Mouse (Mus musculus) duodenum, adult 2 months (tissue): ENCODE measurements around the gene Dpep3. TPM values are rescaled to one million over a fixed set of nuclear protein-coding genes. Genes with fewer than 3 reads are reported as not detected.

Experiments used
- polyA plus RNA-seq: library from polyadenylated mRNA; depleted of rRNA; stranded (reverse); fragments of >200 nt; gene quantifications from 2 replicates; pipeline ENCODE4 v1.2.3, GENCODE M21; 2012; ENCODE audit warnings: low replicate concordance; rRNA removed

Gene Dpep3
- 0.15 and 0.34 TPM in 2 replicates for polyA plus RNA-seq

DNA sequence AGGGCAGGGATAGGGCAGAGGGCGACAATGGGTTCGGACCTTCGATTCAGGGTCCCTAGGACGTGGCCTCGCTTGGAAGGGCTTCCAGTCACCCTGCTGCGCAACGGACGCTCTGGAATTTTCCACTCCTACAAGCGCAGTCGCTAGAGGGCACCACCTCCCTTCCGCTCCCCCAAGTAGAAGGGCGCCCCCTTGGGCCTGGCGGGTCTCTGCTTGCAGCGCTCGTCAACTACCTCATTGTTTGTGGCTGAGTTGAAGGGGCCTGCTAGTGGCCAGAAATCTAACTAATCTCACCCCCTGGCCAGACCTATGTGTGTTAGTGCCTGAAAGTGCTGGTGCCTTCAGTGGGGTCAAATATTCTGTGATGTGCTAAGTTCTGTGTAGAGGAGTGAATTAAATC is at the start of gene Dpep3:
Gene Dpep3 (minus strand): TSS at position 105 of the 400 bp plus-strand sequence.

DNA sequence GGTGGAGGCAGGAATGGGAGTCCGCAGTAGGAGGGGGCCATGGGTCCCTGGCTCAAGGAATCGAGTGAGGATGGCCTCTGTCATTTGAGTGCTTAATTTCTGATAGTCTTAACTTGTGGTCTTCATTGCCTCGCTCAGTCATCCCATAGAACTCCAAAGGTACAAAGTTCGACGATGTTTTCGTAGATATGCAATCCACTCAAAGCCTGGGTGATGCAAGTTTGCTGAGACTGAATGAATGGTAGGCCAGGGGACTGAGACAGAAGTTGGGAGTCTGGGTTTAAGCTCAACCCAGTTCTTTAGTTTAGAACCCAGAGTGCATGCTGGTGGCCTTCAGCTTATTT is 32.4 kb upstream of the Dpep3 start, which contains the start of gene Ddx28:
Gene Ddx28 (minus strand): TSS at position 240 of the 344 bp plus-strand sequence.

DNA sequence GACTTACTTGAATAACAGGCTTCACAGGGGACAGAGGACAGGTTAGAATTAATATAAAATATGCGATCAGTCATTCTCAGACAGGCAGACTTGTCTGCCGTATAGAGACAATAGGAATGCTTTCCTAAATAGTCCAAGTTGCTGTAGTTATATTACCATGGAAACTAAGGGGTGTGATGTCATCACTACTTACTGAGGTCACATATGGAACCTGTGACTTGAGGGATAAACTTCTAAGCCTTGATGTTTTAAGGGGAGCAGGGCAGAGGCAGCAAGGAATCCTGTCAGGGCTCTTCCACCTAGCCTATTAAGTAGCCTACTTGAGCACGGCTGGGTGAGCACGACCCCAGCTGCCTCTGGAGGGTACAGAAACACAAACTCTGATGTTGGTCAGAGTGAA is 26.6 kb upstream of the Dpep3 start, which contains the start of gene Dpep2nb:
Gene Dpep2nb (minus strand): TSS at position 101 of the 400 bp plus-strand sequence.

DNA sequence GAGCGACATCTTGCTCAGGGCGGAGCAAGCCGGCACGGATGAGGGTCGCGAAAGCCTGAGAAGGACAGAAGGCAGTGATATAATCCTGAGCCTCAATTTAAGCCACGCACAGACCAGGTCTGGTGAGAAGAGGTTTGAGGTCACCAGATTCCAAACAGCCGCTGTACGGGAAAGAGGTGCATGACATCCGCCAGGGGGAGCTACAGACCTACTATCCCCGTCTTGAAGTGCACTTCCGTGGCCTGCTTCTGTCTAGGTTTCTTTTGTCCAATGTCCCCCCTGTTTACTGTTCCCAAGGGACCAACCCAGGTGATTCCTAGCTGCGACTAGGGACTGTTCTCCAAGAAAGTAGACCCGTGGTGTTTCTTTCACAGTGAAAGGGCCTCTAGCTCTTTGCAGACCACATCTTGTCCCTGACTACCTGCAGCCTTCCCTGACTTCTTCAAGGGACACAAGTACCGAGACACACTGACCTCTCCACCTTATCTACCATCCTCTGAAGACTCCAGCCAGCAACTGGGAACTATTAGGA is 11.7 kb upstream of the Dpep3 start, which contains the start of gene Dus2:
Gene Dus2 (plus strand): TSS at position 482 of the 532 bp plus-strand sequence.

DNA sequence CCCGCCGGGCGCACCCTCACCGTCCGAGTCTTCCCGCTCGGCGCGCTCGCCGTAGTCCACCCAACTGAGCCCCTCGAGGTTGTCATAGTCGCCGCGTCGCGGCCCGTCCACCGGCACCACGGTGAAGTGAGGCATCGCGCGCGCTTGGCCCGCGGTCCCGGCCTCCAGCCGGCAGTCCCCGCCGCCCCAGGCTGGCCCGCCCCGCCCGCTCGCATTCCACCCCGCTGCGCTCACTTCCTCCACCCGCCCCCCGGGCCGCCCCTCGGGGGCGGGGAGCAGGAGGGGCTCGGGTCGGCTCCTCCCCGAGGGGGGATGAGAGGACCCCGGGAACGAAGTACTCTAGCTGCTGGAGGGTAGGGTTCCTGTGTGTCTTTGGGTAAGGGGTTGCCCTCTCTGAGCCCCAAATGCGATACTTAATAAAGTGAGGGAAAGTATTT is 13.3 kb downstream of the Dpep3 start, which contains the start of gene Slc12a4:
Gene Slc12a4 (minus strand): TSS at position 193 of the 437 bp plus-strand sequence.

DNA sequence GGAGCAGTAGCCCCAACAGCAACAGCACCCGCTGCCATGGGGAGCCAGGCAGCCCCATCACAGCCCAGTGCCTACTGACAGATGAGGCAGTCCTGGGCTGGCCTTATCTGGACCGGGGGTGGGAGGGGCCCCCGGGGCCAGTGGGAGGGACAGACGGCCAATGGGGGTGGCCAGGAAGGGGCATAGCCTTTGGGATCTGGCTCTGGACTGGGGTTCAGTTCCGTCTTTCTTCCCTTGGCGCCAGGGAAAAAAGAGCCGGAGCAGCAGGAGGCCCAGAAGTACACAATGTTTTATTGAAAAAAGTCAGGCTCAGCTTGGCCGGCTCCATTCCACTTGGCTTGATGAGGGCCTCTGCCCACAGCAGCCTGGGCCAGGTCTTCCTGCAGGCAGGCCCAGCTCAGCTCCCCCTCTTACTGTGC is 35.9 kb downstream of the Dpep3 start, which contains the start of gene Lcat:
Gene Lcat (minus strand): TSS at position 62 of the 419 bp plus-strand sequence.

DNA sequence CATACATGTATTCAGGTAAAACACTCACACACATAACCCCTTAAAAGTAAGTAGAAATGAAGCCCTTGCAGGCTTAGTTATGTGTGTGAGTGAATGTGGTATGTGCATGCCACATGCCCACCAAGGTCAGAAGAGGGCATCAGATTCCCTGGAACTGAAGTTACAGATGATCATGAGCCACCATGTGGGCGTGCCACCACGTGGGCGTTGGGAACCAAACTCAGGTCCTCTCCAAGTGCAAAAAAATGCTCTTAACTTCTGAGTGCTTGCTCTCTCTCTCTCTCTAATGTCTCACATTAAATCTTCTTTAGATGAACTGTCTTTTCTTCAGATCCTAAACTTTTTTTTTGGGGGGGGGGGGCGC is 40.9 kb downstream of the Dpep3 start, which contains the start of gene Psmb10:
Gene Psmb10 (minus strand): TSS at position 139 of the 364 bp plus-strand sequence.

DNA sequence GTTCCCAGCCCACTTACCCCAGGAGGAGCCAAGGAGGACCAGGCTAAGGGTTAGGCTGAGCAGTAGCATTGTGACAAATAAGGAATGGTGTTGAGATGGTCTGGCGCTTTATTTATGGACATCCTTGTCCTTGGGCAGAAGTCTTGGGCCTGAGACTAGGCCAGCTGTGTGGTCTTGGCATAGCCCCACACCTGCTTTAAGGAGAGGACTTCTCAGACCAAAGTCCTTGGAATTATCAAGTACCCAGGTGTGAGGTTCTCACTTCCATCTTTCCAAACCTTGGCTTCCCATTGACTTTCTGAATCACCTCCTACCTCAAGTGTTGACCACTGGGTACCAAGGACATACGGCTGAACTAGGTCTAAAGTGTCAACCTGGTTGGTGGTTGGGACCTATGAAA is 45.5 kb downstream of the Dpep3 start, which contains the start of gene Ctrl:
Gene Ctrl (minus strand): TSS at position 101 of the 400 bp plus-strand sequence.

Other genes starting within 250 kb of the Dpep3 start
- gene Gfod2, start 220.8 kb downstream of the Dpep3 start, polyA plus RNA-seq = 8.5 and 9.1 TPM in 2 replicates
- 10.6 and 13.2 TPM in 2 replicates for gene Ranbp10, start 152.1 kb downstream of the Dpep3 start, polyA plus RNA-seq
- not detected in 2 replicates for gene Tsnaxip1, start 151.7 kb downstream of the Dpep3 start, polyA plus RNA-seq
- gene Cenpt, start 126.2 kb downstream of the Dpep3 start, polyA plus RNA-seq = 6.6 and 8.0 TPM in 2 replicates
- gene Thap11, start 124.3 kb downstream of the Dpep3 start, polyA plus RNA-seq = 35.4 and 36.7 TPM in 2 replicates
- gene Nutf2, start 118.8 kb downstream of the Dpep3 start, polyA plus RNA-seq = 12.9 and 22.5 TPM in 2 replicates
- gene Edc4, start 98.5 kb downstream of the Dpep3 start, polyA plus RNA-seq = 39.6 and 49.7 TPM in 2 replicates
- gene Nrn1l, start 85.9 kb downstream of the Dpep3 start, polyA plus RNA-seq = 1.1 and 3.3 TPM in 2 replicates
- gene Pskh1, start 79.0 kb downstream of the Dpep3 start, polyA plus RNA-seq = 16.1 and 18.3 TPM in 2 replicates
- 12.5 and 3,063 TPM in 2 replicates for gene Ctrl, start 45.6 kb downstream of the Dpep3 start, polyA plus RNA-seq
- gene Psmb10, start 41.0 kb downstream of the Dpep3 start, polyA plus RNA-seq = 565 and 991 TPM in 2 replicates
- 0.97 and 1.4 TPM in 2 replicates for gene Lcat, start 36.0 kb downstream of the Dpep3 start, polyA plus RNA-seq
- 6.2 and 9.9 TPM in 2 replicates for gene Slc12a4, start 13.3 kb downstream of the Dpep3 start, polyA plus RNA-seq
- 1.9 and 5.0 TPM in 2 replicates for gene Dus2, start 11.9 kb upstream of the Dpep3 start, polyA plus RNA-seq
- gene Dpep2nb, start 26.5 kb upstream of the Dpep3 start, polyA plus RNA-seq = not detected in 2 replicates
- 4.9 and 5.3 TPM in 2 replicates for gene Ddx28, start 32.5 kb upstream of the Dpep3 start, polyA plus RNA-seq
- gene Nfatc3, start 79.4 kb upstream of the Dpep3 start, polyA plus RNA-seq = 7.6 and 11.6 TPM in 2 replicates
- gene Esrp2, start 157.5 kb upstream of the Dpep3 start, polyA plus RNA-seq = 25.8 and 43.6 TPM in 2 replicates
- 2.7 and 3.5 TPM in 2 replicates for gene Pla2g15, start 171.0 kb upstream of the Dpep3 start, polyA plus RNA-seq
- 2.4 and 7.9 TPM in 2 replicates for gene Slc7a6, start 189.4 kb upstream of the Dpep3 start, polyA plus RNA-seq
- gene Slc7a6os, start 231.5 kb upstream of the Dpep3 start, polyA plus RNA-seq = 10.1 and 15.1 TPM in 2 replicates
- 10.5 and 11.0 TPM in 2 replicates for gene Prmt7, start 231.5 kb upstream of the Dpep3 start, polyA plus RNA-seq